Mouse (Mus musculus) liver (tissue): ENCODE measurements around the gene Apoc4.

ENCODE experiments used
- DNase-seq: peaks from one replicate; pipeline ENCODE4 v3.0.0-alpha.2; 2020; ENCODE audit warnings: mixed read lengths

Apoc4 gene

GRCm38 (mm10) chr7:19681202-19681694 is at the start of gene Apoc4, which contains the start of gene Gm44805:
TSS of gene Apoc4 (minus strand) at chr7:19681479.
TSS of gene Gm44805 (minus strand) at chr7:19681423.
- DNase-seq = no peak

- no peak for DNase-seq
Measured at GRCm38 (mm10) chr7:19726541-19726940, 45.3 kb upstream of the Apoc4 start.

- DNase-seq = no peak
Measured at GRCm38 (mm10) chr7:19724167-19724566, 42.9 kb upstream of the Apoc4 start.

- DNase-seq = no peak
Measured at GRCm38 (mm10) chr7:19722754-19723195, 41.5 kb upstream of the Apoc4 start.

GRCm38 (mm10) chr7:19719200-19719599 is 37.9 kb upstream of the Apoc4 start:
- no peak for DNase-seq

- no peak for DNase-seq
Measured at GRCm38 (mm10) chr7:19718297-19718952, 37.1 kb upstream of the Apoc4 start.

GRCm38 (mm10) chr7:19717346-19717745 is 36.1 kb upstream of the Apoc4 start:
- no peak for DNase-seq

GRCm38 (mm10) chr7:19716822-19717221 is 35.5 kb upstream of the Apoc4 start:
- no peak for DNase-seq

GRCm38 (mm10) chr7:19716055-19716682 is 34.9 kb upstream of the Apoc4 start:
- DNase-seq = no peak

- DNase-seq = peak; percentile 99
Measured at GRCm38 (mm10) chr7:19715239-19716054, 34.2 kb upstream of the Apoc4 start, which contains the start of gene Tomm40. TSS of gene Tomm40 (minus strand) at chr7:19715438.

- no peak for DNase-seq
Measured at GRCm38 (mm10) chr7:19714836-19715235, 33.6 kb upstream of the Apoc4 start.

GRCm38 (mm10) chr7:19713598-19713997 is 32.3 kb upstream of the Apoc4 start:
- no peak for DNase-seq

GRCm38 (mm10) chr7:19713196-19713595 is 31.9 kb upstream of the Apoc4 start:
- DNase-seq = no peak

- DNase-seq = no peak
Measured at GRCm38 (mm10) chr7:19712414-19712813, 31.1 kb upstream of the Apoc4 start.

GRCm38 (mm10) chr7:19710650-19711049 is 29.4 kb upstream of the Apoc4 start:
- no peak for DNase-seq

GRCm38 (mm10) chr7:19705271-19705670 is 24.0 kb upstream of the Apoc4 start:
- no peak for DNase-seq

GRCm38 (mm10) chr7:19704475-19704874 is 23.2 kb upstream of the Apoc4 start:
- DNase-seq = no peak

GRCm38 (mm10) chr7:19702859-19703555 is 21.7 kb upstream of the Apoc4 start:
- no peak for DNase-seq

- peak; percentile 80 for DNase-seq
Measured at GRCm38 (mm10) chr7:19701069-19701761, 19.9 kb upstream of the Apoc4 start.

- DNase-seq = no peak
Measured at GRCm38 (mm10) chr7:19700299-19701068, 19.2 kb upstream of the Apoc4 start.

- DNase-seq = no peak
Measured at GRCm38 (mm10) chr7:19699827-19700148, 18.5 kb upstream of the Apoc4 start.
